Mouse (Mus musculus) heart, adult 8-10 months (tissue): Measurements from ENCODE around the gene Spock1. TPM values are rescaled to one million over a fixed set of nuclear protein-coding genes. Genes with fewer than 3 reads are reported as not detected.

Experiments used
- DNase-seq: peaks from one replicate; pipeline ENCODE4 v3.0.0; 2022; ENCODE audit warnings: low spot score
- total RNA-seq, 4 experiments: library from RNA; stranded (reverse); gene quantifications; 2 replicates each; pipeline ENCODE4 v1.2.4; 2022

Spock1 gene
- total RNA-seq, 4 experiments from 2014 or later, result 0.25 to 0.53 (median 0.27) TPM; not detected in 1

GRCm38 (mm10) chr13:57733521-57733920 is 174.6 kb downstream of the Spock1 start:
- no peak for DNase-seq

DNA sequence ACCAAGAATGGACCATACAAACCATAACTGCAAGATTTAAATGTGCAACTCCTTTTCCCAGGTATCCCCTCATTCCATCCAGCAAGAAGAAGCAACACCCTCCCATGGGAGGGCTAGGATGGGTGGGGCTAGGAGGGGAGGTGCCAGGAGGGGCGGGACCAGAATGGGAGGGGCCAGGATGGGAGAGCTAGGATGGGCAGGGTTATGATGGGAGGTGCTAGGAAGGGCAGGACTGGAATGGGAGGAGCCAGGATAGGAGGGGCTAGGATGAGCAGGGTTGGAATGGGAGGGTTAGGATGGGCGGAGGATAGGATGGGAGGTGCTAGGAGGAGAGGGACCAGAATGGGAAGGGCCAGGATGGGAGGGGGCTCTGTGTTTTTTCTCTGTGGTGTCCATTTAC is 175.9 kb downstream of the Spock1 start:
- no peak for DNase-seq

GRCm38 (mm10) chr13:57727716-57728115 is 180.4 kb downstream of the Spock1 start:
- DNase-seq, result no peak

DNA sequence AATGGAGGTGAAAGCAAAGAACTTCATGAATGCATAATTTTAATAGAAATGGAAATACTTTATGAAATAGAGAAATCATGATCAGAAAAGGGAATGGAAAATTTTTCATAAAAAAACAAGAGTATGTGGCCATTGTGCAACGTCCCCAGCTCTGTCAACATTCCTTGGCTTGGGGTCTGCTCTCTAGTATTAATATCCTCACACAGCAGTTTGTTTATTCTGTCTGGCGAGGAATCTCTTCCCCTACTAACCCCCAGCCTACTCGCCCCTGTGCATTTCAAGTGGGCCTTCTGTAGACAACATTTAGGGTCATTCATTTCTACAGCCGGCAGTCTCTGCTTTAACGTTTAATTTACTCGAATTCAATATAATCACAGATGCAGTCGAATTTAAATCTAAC is 181.5 kb downstream of the Spock1 start:
- DNase-seq, result no peak

DNA sequence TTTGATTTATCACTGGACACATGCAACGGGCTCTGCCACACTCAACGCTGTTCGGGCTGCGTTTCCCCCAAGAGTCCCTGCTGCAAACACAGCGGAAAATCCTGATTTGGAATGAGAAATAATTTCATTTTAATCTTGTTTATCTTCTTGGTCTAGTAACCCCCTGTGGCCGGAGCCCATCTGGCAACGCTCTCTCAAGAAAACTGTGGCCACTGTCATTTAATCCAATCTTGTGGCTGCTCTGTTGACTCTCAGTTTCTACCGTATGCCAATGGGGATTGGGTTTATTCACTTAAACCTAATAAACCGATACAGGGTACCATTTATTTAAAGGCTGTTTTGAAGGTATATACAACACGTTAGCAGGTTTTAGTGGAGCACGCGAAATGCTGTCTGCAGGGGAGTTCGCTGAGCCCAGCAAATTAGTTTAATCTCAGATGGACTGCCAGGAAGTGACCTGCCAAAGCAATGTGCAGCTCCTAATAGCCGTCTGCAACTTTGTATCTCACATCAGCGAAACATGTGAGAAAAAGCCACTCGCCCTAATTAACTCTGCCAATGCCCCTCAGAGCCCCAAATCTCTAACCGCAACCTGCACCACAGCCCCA is 185.7 kb downstream of the Spock1 start:
- DNase-seq, result no peak

- no peak for DNase-seq
Measured at GRCm38 (mm10) chr13:57721524-57722279, 186.4 kb downstream of the Spock1 start.

DNA sequence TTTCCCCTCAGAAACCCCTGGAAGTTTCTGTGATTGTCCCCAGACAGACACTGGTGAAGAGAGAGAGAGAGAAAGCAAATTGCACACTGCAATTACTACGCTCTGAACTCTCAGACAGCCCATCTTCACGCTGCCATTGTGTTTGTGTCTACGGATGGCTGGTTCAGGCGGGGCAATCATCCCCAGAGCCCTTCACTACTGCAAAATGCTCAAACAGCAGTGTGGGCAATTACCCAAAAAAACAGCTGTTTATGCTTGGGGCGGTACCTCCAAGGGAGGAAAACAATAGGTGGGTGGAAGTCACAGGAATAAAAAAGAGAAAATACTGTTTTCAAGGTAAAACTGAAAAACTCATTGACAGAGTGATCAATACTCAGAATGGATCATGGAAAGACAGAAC is 190.0 kb downstream of the Spock1 start:
- no peak for DNase-seq

DNA sequence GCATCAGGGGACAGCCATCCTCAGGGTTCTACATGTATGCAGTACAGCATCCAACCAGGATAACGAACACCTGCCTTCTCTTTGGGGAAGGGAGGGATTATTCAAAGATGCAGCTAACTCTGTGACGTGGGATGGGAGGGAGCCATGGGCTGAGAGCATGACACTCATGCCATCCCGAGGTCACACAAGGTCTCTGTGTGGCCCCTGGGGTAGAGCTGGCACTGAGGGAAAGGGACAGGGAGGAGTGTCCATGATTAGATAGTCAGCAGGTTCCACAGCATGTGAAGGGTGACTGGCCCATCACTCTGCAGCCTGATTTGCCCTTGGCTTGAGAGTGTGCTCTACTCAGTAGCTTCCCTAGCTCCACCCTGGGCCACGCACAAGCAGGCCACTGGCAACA is 195.2 kb downstream of the Spock1 start:
- no peak for DNase-seq

GRCm38 (mm10) chr13:57708425-57708824 is 199.7 kb downstream of the Spock1 start:
- DNase-seq, result no peak

DNA sequence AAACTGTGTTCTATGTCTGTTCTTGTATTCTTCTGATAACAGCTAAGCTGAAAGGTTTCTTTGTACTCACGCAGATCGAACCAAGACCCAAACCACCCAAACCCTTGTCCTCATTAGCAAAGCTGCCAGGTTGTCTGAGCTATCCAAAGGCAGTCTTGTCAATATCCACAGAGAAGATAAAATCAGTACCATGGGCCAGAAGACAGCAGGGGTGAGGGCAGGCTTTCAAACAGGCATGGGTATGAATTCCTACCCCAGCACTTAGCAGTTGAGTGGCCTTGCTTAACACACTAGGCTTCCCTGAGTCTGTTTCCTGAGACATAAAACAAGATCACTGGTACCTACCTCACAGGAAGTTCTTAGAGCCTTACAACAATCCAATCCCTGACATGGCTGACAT is 205.2 kb downstream of the Spock1 start:
- no peak for DNase-seq

DNA sequence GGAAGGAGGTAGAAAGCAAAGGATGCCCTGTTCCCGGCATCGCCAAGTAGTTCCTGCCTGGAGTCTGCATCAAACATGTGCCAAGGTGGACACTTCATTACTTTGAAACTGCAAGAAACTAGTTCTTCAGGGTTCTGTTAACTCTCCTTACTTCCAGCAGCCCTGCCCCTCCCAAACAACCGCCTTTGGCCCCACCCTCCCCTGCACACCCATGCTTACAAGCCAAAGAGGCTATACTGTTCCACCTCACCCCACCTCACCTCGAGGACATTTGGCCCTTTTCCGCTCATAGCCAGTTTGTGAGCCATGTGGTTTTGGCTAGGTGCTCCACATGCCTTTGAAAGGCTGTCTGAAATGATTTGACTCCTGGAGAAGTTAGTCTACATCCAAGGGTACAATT is 211.4 kb downstream of the Spock1 start:
- no peak for DNase-seq

- DNase-seq, result no peak
Measured at GRCm38 (mm10) chr13:57688926-57689325, 219.2 kb downstream of the Spock1 start.

GRCm38 (mm10) chr13:57686437-57686836 is 221.7 kb downstream of the Spock1 start:
- no peak for DNase-seq

DNA sequence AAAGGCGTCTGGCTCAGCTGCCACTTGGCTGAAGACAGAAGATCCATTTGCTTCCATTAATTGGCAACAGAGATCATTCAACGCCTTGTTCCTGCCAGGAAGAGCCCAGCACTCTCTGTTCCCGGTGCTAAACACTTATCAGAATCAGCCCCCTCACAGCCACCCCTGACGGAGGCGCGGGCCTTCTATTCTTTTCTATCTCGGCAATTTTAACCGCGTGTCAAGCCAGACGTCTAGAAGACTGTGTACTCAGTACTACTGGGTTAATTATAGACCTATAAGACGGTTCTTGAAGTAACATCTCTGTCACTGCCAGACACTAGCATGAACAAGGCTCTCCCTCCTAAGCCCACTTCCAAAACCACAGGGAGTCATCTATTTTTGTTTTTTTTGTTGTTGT is 222.9 kb downstream of the Spock1 start:
- no peak for DNase-seq

GRCm38 (mm10) chr13:57679591-57679990 is 228.5 kb downstream of the Spock1 start:
- no peak for DNase-seq

GRCm38 (mm10) chr13:57676820-57677219 is 231.3 kb downstream of the Spock1 start:
- no peak for DNase-seq

- no peak for DNase-seq
Measured at GRCm38 (mm10) chr13:57673399-57673798, 234.7 kb downstream of the Spock1 start.

- DNase-seq, result no peak
Measured at GRCm38 (mm10) chr13:57672762-57673161, 235.4 kb downstream of the Spock1 start.

GRCm38 (mm10) chr13:57671919-57672318 is 236.2 kb downstream of the Spock1 start:
- DNase-seq, result no peak

- DNase-seq, result no peak
Measured at GRCm38 (mm10) chr13:57671322-57671721, 236.8 kb downstream of the Spock1 start.

DNA sequence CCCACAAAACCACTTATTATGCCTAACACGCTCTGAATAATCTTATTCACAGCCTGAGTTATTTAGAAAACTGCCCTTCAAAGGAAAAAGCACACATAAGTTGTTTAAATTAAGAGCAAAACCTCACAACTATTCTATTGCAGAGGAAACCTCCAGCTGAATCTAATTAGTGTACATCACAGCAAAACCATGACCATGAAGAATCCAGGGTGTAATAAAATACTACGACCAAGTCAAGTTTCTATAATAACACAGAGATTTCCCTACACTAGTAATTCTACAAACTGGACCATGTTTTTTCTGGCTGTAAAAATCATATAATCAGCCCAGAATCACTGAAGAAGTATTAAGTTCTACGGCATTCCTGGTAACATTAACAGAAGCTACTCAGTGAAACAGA is 240.5 kb downstream of the Spock1 start:
- no peak for DNase-seq

- no peak for DNase-seq
Measured at GRCm38 (mm10) chr13:57666173-57666842, 241.8 kb downstream of the Spock1 start.

GRCm38 (mm10) chr13:57662554-57662953 is 245.6 kb downstream of the Spock1 start:
- no peak for DNase-seq
